Mouse (Mus musculus): ENCODE measurements around the gene Ndufa8.

Ndufa8 gene

GRCm38 (mm10) chr2:36048164-36048563 lies 1.0 kb downstream of the Ndufa8 start:
- no peak for DNase-seq (ENCODE audit: low read depth, low spot score)

GRCm38 (mm10) chr2:36040872-36041271 lies 8.3 kb downstream of the Ndufa8 start:
- DNase-seq (ENCODE audit: low read depth, low spot score): no peak

DNA sequence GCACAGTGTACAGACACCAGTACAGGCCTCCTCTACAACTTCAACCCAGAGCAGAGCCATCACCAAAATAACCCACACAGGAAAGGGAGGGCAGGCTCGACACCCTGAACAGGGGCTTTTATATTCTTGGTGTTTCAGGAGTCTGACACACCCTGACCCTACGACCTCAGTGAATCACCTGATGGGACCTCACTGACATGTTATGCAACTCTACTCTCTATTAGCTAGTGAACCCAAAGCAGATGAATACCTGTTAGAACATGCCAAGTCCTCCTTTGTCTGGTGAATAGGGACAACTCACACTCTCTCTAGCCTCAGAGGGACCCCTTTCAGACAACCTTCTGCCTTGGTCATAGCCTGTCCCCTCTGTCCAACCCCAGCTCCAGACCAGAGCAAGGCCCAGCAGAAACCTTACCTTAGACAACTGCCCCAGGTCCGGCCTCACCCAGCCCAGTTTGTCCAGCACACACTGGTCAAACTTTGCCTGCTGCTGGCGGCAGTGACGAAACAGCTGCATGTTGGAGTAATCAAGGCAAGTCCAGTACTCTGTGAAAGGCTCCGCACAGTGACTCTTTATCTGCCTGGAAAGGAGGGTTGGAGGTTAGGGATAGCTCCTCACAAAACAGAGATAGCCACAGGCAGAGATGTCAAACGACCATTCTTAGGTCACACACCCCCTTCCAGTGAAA lies 9.8 kb downstream of the Ndufa8 start:
- DNase-seq (ENCODE audit: low read depth, low spot score): no peak

DNA sequence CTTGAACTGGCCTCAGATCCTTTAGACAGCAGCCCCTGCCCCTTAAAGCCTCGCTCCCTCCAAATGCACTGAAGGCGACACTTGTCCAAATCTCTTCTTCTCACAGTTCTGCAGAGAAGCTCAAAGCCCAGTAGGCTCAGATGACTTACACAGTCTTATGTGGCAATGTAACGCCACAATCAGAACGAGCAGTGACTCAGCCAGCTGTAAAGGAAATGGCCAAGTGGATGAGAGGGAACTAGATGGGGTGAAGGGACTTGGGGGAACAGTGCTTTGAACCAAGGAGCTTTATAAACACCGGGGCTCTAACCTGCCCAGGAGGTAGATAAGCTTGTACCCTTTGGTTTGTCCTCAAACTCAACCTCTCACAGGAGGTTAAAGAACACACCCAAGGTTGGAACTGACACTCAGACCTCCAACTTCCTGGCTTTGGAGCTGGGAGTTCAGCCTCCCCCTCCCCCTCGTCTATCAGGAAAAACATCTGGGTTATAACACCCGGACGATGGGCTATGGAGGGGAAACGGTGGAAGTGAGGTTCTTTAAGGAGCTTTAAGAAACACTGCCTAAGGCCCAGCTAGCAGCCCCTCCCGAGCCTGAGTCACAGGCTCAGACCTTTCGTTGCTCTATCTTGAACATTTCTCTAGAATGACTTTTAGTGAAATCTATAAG lies 13.7 kb downstream of the Ndufa8 start:
- DNase-seq (ENCODE audit: low read depth, low spot score): no peak

DNA sequence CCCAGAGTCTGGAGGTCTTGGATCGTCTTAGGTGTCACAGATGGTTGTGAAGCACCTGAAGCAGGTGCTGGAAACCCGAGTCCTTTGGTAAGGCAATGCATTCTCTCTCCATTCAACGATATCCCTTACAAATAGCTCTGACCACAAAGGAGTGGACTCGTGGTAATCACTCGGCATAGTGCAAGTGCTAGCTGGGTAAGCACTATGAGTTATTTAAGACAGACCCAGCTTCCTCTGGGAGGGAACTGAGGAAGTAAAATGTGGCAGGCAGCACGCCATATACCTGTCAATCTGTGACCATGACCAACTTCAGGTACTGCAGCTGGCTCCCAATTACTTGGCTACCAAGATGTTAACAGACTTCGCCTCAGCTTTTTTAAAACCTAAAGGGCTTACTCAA lies 14.3 kb downstream of the Ndufa8 start:
- no peak for DNase-seq (ENCODE audit: low read depth, low spot score)

DNA sequence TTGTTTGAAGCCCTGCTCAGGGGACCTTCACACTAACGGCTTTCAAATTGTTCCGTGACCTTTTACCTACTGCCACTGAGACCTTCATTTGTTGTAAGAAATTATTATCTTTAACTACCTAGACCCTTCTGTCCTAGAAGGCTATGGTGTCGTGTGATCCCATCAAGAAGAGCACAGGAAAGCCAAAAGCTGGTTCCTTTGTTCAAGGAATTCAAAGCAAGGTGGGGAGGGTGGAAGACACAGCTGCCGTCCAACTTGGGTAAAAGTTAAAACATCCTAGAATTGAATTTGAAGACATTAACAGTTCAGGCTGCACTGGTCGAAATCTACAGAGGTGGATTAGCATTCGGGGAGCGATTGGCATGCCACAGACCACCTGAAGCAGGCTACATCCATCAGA lies 15.2 kb downstream of the Ndufa8 start:
- no peak for DNase-seq (ENCODE audit: low read depth, low spot score)

DNA sequence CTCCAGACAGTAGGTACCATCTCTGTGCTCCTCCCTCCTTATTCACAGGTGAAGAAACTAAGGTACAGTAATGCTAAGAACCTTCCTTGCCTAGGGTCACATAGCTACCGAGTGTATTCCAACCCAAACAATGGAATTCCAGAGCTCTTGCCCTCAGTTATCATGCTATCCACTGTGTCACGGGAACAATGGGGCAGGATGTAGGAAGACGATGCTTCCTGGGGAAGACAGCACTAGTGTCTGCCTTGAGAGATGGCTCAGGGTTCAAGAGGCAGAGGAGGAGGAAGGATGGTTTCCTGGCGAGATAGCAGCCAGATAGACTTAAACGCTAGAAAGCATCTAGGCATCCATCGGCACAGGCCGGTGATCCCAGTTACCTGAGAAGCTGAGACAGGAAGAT lies 16.3 kb downstream of the Ndufa8 start:
- peak; percentile 47 for DNase-seq (ENCODE audit: low read depth, low spot score)

- DNase-seq (ENCODE audit: low read depth, low spot score): peak; percentile 89
Measured at GRCm38 (mm10) chr2:36023291-36023690, 25.9 kb downstream of the Ndufa8 start.

DNA sequence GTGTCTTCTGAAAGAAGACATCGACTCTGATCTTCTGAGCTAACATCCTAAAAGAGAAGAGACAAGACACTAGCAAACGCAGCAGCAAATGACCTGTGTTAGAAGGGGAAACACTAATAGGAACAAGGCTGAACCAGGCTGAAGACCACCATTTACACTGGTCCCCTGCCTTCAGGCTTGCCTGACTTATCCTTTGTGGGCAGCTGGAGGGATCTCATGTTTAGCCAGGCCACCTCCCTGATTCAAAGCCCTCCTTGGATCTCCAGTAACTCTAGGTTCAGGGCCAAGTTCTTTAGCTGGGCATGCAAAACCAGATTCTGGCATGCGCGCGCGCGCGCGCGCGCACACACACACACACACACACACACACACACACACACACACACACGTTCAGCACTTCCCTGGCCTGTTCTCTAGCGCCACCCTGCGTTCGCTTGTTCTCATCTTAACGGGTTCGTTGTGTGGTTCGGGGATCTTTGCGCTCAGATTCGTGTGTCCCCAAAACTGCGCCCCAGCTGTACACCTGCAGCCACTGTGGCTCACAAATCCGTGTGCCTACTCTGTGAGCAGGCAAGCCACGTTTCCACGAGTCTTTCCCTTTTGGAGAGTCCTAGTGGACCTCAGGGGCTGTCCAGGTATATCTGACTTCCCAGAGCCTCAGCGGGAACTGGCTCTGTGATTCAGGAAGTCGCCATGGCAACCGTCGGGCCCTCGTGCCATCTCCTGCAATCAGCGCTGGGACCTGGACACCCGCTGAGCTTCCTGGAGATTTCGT lies 27.6 kb downstream of the Ndufa8 start:
- peak; percentile 87 for DNase-seq (ENCODE audit: low read depth, low spot score)

DNA sequence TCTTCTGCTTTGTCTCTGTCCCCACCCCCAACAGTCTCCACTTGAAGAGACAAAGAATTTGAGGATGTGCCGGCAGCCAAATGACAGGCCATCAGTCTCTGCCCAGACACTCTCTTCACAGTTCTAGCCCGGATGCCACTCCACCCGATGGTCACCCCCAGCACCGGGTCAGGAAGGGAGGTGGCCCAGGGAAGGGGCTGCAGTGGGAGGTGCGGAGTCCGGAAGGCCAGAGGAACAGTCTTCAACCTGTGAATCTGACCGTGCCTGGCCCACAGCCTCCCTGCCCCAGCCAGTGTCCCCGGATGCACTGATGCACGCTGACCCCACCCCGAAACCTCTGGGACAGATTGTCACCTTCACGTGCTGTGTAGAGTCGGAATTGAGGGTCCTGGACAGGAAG lies 36.2 kb downstream of the Ndufa8 start:
- no peak for DNase-seq (ENCODE audit: low read depth, low spot score)

GRCm38 (mm10) chr2:36011331-36011825 lies 37.8 kb downstream of the Ndufa8 start:
- DNase-seq (ENCODE audit: low read depth, low spot score): peak; percentile 40

GRCm38 (mm10) chr2:36010579-36010978 lies 38.6 kb downstream of the Ndufa8 start:
- DNase-seq (ENCODE audit: low read depth, low spot score): no peak

DNA sequence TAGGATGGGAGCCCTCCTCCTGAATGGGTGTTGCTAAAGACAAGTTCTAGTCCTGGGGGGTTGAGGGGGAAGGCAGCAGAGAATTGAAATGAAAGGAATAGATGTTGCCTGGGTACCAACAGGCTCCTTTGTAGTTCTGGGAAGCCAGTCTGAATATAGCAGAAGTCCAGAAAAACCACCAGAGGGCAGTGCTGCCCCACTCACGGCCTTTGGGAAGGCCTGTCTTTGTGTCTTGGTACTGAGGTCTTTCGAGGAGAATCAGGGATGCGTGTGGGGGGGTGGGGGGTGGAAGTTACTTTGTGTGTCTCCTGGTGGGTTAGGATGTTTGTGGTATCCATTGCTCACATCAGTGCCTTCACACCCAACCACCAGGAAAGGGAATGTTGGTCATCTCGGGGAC lies 39.8 kb downstream of the Ndufa8 start:
- DNase-seq (ENCODE audit: low read depth, low spot score): peak; percentile 82

DNA sequence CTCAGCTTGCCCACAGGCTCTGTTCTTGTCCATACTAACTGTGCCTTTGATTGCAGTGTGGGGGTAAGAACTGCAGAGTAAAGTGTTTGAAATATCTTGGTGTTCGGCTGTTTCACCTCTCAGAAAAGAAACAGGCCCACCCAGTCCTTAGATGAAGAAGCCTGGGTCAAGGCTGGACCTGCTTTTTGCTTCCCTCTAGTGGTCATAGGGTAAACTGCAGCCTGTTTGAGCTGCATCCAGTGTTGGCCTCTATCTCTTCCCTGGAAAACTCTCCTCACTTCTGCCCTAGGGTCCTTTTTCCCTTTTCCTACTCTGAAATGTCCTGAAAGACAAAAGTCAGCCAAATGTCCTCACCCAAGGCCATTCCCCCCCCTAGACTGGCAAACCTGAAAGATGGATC lies 41.1 kb downstream of the Ndufa8 start:
- peak; percentile 67 for DNase-seq (ENCODE audit: low read depth, low spot score)

- no peak for DNase-seq (ENCODE audit: low read depth, low spot score)
Measured at GRCm38 (mm10) chr2:36002188-36002587, 47.0 kb downstream of the Ndufa8 start.

DNA sequence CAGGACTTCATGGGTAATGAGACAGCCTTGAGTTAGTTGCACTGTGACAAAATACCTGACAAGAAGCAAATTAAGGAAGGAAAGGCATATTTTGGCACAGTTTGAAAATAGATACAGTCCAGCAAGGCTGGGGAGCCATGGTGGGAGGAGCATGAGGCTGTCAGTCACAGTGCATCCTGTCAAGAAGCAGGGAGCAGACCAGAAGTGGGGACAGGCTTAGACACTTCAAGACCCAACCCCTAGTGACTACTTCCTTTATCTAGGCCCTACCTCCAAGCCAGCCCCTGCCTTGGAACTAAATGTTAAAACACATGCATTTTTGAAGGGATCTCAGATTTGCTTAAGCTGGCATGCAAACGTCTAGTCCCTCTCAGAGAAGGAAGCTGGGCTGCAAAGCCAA lies 48.8 kb downstream of the Ndufa8 start:
- DNase-seq (ENCODE audit: low read depth, low spot score): no peak

- no peak for DNase-seq (ENCODE audit: low read depth, low spot score)
Measured at GRCm38 (mm10) chr2:35999212-35999611, 50.0 kb downstream of the Ndufa8 start.

- no peak for DNase-seq (ENCODE audit: low read depth, low spot score)
Measured at GRCm38 (mm10) chr2:35998416-35998815, 50.8 kb downstream of the Ndufa8 start.

GRCm38 (mm10) chr2:35996753-35997152 lies 52.5 kb downstream of the Ndufa8 start:
- no peak for DNase-seq (ENCODE audit: low read depth, low spot score)

DNA sequence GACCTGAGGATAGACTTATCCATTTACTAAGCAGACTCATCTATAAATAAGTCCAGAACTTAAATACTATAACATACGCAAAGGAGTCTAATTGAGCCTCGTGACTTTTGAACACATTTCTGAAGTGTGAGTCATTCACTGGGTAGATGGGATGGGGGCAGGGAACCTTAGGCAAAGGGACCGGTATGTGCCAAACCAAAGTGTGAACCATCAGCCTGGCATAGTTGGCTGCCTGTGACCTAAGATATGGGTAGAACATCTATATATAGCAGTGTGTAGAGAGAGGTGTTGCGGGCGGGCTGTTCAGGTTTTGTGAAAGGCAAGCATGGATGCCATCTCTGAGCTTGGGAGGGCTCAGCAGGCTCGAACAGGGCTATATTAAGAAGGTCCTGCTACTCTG lies 54.9 kb downstream of the Ndufa8 start:
- no peak for DNase-seq (ENCODE audit: low read depth, low spot score)

DNA sequence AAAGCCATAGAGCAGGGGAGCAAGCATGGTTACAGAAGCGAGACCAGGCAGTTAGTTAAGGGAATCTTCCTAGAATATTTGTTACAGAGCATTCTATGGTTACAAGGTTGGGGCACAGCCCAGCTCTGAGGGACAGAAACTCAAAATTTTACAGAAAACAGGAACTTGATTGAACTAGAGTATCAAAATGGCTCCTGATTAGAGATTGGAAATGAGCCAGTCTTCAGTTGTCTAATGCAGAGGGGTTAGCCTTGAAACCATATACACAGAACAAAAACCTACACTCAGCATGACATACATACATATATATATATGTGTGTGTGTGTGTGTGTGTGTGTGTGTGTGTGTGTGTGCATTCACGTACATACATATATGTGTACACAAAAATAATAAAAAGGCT lies 55.7 kb downstream of the Ndufa8 start:
- DNase-seq (ENCODE audit: low read depth, low spot score): no peak

DNA sequence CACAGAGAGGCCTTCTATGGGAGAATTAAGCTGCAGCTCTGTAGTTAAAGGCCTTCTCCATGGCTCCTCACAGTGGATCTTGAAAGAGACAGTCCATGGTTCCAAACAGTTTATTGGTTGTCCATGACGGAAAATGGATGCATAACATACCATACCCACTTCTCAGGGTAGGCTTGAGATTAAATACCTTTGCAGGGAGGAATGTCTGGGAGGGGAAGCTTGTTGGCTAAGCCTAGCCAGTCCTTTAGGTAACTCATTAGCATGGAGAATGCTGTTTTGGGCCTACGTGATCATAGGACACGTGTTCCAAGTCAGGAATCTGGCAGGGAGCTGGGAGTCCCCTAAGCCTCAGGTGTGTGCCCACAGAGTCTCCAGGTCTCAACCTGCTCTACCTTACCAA lies 56.9 kb downstream of the Ndufa8 start:
- DNase-seq (ENCODE audit: low read depth, low spot score): no peak
